Mouse (Mus musculus): ENCODE results near the gene 4930453N24Rik.

4930453N24Rik gene

GRCm38 (mm10) chr16:64770521-64771430 lies at the start of gene 4930453N24Rik:
TSS of gene 4930453N24Rik (minus strand) at chr16:64771161.
- Histone ChIP-seq H3K4me1 (replicated peaks; ENCODE audit: low read depth, low read length) (peaks cover 40% of the 10 kb centered on the region), H3K27me3 (ENCODE audit: insufficient read depth, low read length) (0 out of 2 replicates have a peak, but pooled peaks cover 3% of the 10 kb centered on the region), H3K9me3 (ENCODE audit: low read length) (0 out of 2 replicates have a peak, but pooled peaks cover 4% of the 10 kb centered on the region), H3K36me3 (ENCODE audit: insufficient read depth, low read length) (peaks cover 25% of the 10 kb centered on the region), H3K4me3 (replicated peaks; ENCODE audit: low read length) (peak within 1 kb of the TSS; percentile 90)
- no peak for TF ChIP-seq CTCF (conservative IDR thresholded peaks at IDR 0.05; ENCODE audit: low read length)
- TF ChIP-seq POU5F1 (IDR thresholded peaks at IDR 0.05; ENCODE audit: borderline replicate concordance, low read length) = peak; percentile 24; the same call in 1 of the 2 replicates
- no peak for TF ChIP-seq NANOG (IDR thresholded peaks at IDR 0.05; ENCODE audit: borderline replicate concordance, low read length)

GRCm38 (mm10) chr16:64817094-64817765 lies 46.3 kb upstream of the 4930453N24Rik start:
- Histone ChIP-seq H3K4me3 (replicated peaks; ENCODE audit: low read length) (no peak overlapping the region), H3K36me3 (ENCODE audit: insufficient read depth, low read length) (peaks cover 16% of the 10 kb centered on the region), H3K27me3 (ENCODE audit: insufficient read depth, low read length) (no peaks in the 10 kb centered on the region), H3K9me3 (ENCODE audit: low read length) (no peaks in the 10 kb centered on the region), H3K4me1 (replicated peaks; ENCODE audit: low read depth, low read length) (no peaks in the 10 kb centered on the region)
- TF ChIP-seq NANOG (IDR thresholded peaks at IDR 0.05; ENCODE audit: borderline replicate concordance, low read length) (no peak), CTCF (conservative IDR thresholded peaks at IDR 0.05; ENCODE audit: low read length) (no peak), POU5F1 (IDR thresholded peaks at IDR 0.05; ENCODE audit: borderline replicate concordance, low read length) (no peak)

GRCm38 (mm10) chr16:64803041-64803440 lies 32.1 kb upstream of the 4930453N24Rik start:
- Histone ChIP-seq H3K27me3 (ENCODE audit: insufficient read depth, low read length) (no peaks in the 10 kb centered on the region), H3K9me3 (ENCODE audit: low read length) (no peaks in the 10 kb centered on the region), H3K4me3 (replicated peaks; ENCODE audit: low read length) (no peak overlapping the region), H3K36me3 (ENCODE audit: insufficient read depth, low read length) (peaks cover 6% of the 10 kb centered on the region; the same call in 1 of the 2 replicates), H3K4me1 (replicated peaks; ENCODE audit: low read depth, low read length) (peaks cover 26% of the 10 kb centered on the region)
- TF ChIP-seq POU5F1 (IDR thresholded peaks at IDR 0.05; ENCODE audit: borderline replicate concordance, low read length) = no peak
- no peak for TF ChIP-seq CTCF (conservative IDR thresholded peaks at IDR 0.05; ENCODE audit: low read length)
- TF ChIP-seq NANOG (IDR thresholded peaks at IDR 0.05; ENCODE audit: borderline replicate concordance, low read length) = no peak

- Histone ChIP-seq H3K4me3 (replicated peaks; ENCODE audit: low read length) (no peak overlapping the region), H3K27me3 (ENCODE audit: insufficient read depth, low read length) (no peaks in the 10 kb centered on the region), H3K4me1 (replicated peaks; ENCODE audit: low read depth, low read length) (peaks cover 38% of the 10 kb centered on the region), H3K36me3 (ENCODE audit: insufficient read depth, low read length) (peaks cover 6% of the 10 kb centered on the region; the same call in 1 of the 2 replicates), H3K9me3 (ENCODE audit: low read length) (no peaks in the 10 kb centered on the region)
- TF ChIP-seq POU5F1 (IDR thresholded peaks at IDR 0.05; ENCODE audit: borderline replicate concordance, low read length) (no peak), CTCF (conservative IDR thresholded peaks at IDR 0.05; ENCODE audit: low read length) (no peak), NANOG (IDR thresholded peaks at IDR 0.05; ENCODE audit: borderline replicate concordance, low read length) (no peak)
Measured at GRCm38 (mm10) chr16:64801638-64802037, 30.7 kb upstream of the 4930453N24Rik start.

DNA sequence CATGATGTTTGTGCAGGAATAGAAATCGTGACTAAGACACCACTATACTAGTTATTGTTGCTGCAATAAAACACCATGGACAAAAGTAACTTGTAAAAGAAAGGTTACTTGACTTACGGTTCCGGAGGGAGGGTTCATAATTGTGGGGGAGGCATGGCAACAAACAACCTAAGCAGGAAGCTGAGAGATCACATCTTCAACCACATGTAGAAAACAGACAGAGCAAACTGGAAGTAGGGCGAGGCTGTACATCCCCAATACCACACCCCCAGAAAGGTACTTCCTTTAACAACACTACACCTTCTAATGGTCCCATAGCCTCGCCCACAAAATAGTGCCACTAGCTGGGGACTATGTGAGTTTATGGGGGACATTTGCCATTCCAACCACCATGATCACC lies 29.4 kb upstream of the 4930453N24Rik start:
- TF ChIP-seq NANOG (IDR thresholded peaks at IDR 0.05; ENCODE audit: borderline replicate concordance, low read length) = no peak
- TF ChIP-seq POU5F1 (IDR thresholded peaks at IDR 0.05; ENCODE audit: borderline replicate concordance, low read length) = no peak
- no peak for TF ChIP-seq CTCF (conservative IDR thresholded peaks at IDR 0.05; ENCODE audit: low read length)
- H3K4me1 ChIP-seq (replicated peaks; ENCODE audit: low read depth, low read length) = peaks cover 41% of the 10 kb centered on the region
- H3K9me3 ChIP-seq (ENCODE audit: low read length) = no peaks in the 10 kb centered on the region
- H3K27me3 ChIP-seq (ENCODE audit: insufficient read depth, low read length) = no peaks in the 10 kb centered on the region
- no peak overlapping the region for H3K4me3 ChIP-seq (replicated peaks; ENCODE audit: low read length)
- peaks cover 4% of the 10 kb centered on the region; the same call in 1 of the 2 replicates for H3K36me3 ChIP-seq (ENCODE audit: insufficient read depth, low read length)

DNA sequence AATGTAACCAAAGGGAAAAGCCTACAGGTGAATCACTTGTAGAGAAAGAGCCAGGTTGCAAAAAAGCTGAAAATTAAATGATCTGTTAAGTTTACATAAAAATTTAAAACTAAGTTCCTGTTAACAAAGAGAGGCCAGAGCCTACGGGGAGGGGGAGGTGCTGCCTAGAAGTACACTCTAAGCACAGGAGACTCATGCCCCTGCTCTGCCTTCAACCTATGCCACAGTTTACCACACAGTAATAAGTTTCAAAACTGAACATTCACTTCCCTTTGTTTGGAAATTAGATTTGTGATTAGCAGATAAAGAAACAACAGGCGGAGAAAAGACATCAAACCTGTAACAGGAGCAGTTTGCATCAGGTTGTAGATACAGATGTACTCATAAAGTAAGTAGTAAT lies 23.8 kb upstream of the 4930453N24Rik start:
- Histone ChIP-seq H3K36me3 (ENCODE audit: insufficient read depth, low read length) (peaks cover 6% of the 10 kb centered on the region), H3K4me1 (replicated peaks; ENCODE audit: low read depth, low read length) (peaks cover 36% of the 10 kb centered on the region), H3K9me3 (ENCODE audit: low read length) (no peaks in the 10 kb centered on the region), H3K4me3 (replicated peaks; ENCODE audit: low read length) (no peak overlapping the region), H3K27me3 (ENCODE audit: insufficient read depth, low read length) (no peaks in the 10 kb centered on the region)
- TF ChIP-seq NANOG (IDR thresholded peaks at IDR 0.05; ENCODE audit: borderline replicate concordance, low read length) (no peak), POU5F1 (IDR thresholded peaks at IDR 0.05; ENCODE audit: borderline replicate concordance, low read length) (no peak), CTCF (conservative IDR thresholded peaks at IDR 0.05; ENCODE audit: low read length) (no peak)

DNA sequence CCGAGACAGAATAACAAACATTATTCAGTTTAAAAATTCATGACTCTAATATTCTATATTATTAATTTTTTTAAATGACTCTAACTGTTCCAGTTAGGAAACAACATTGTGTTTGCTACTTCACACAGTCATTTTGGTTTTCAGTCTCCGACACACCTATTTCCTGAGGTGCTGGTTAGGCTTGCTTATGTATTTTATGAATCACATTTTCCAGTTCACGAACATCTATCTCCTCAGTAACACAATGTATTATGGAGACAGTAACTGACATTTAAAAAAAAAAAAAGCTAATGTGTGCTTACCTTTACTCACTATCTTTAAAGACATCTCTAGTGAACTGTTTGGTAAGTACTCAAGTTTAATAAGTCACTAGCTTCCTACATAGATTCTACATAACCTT lies 18.7 kb upstream of the 4930453N24Rik start:
- H3K4me3 ChIP-seq (replicated peaks; ENCODE audit: low read length) = no peak overlapping the region
- no peak for TF ChIP-seq CTCF (conservative IDR thresholded peaks at IDR 0.05; ENCODE audit: low read length)
- no peak for TF ChIP-seq NANOG (IDR thresholded peaks at IDR 0.05; ENCODE audit: borderline replicate concordance, low read length)
- TF ChIP-seq POU5F1 (IDR thresholded peaks at IDR 0.05; ENCODE audit: borderline replicate concordance, low read length) = no peak
- H3K36me3 ChIP-seq (ENCODE audit: insufficient read depth, low read length) = peaks cover 35% of the 10 kb centered on the region
- no peaks in the 10 kb centered on the region for H3K27me3 ChIP-seq (ENCODE audit: insufficient read depth, low read length)
- H3K9me3 ChIP-seq (ENCODE audit: low read length) = 0 out of 2 replicates have a peak, but pooled peaks cover 3% of the 10 kb centered on the region
- H3K4me1 ChIP-seq (replicated peaks; ENCODE audit: low read depth, low read length) = peaks cover 2% of the 10 kb centered on the region

DNA sequence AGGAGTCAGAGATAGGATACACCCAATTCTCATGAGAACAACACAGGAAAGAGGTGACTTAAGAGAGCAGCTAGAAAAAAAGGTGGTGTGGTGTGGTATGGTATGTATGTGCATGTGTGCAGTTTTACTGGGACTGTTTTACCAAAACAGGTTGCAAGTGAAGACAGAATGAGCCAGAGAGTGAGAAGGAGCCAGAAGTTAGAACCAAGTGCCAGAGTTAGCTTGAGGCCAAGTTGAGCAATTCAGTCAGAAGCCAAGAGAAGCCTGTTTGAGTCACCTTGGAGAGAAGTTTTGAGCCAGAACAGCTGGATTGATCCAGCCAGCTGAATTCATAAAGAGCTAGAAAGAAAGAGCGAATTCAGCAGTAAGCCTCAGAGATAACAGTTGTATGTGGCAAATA lies 4.6 kb upstream of the 4930453N24Rik start:
- Histone ChIP-seq H3K9me3 (ENCODE audit: low read length) (no peaks in the 10 kb centered on the region), H3K27me3 (ENCODE audit: insufficient read depth, low read length) (0 out of 2 replicates have a peak, but pooled peaks cover 3% of the 10 kb centered on the region), H3K4me3 (replicated peaks; ENCODE audit: low read length) (no peak overlapping the region), H3K36me3 (ENCODE audit: insufficient read depth, low read length) (no peaks in the 10 kb centered on the region), H3K4me1 (replicated peaks; ENCODE audit: low read depth, low read length) (peaks cover 4% of the 10 kb centered on the region)
- TF ChIP-seq NANOG (IDR thresholded peaks at IDR 0.05; ENCODE audit: borderline replicate concordance, low read length) (no peak), POU5F1 (IDR thresholded peaks at IDR 0.05; ENCODE audit: borderline replicate concordance, low read length) (no peak), CTCF (conservative IDR thresholded peaks at IDR 0.05; ENCODE audit: low read length) (no peak)

Data from E14TG2a.4 (cell line).